Mouse (Mus musculus) kidney, adult 2 months (tissue): ENCODE measurements around the gene Alkbh5.

Experiments
- CTCF ChIP-seq: fragments of 200-500 bp; conservative IDR thresholded peaks from 2 replicates; pipeline ENCODE4 v1.5.1; 2011; ENCODE audit warnings: low read depth, mild to moderate bottlenecking, control low read depth, low read length, moderate library complexity, mixed read lengths; ENCODE audit not compliant: insufficient read depth, insufficient read length
- POLR2A ChIP-seq: fragments of 200-500 bp; IDR thresholded peaks from one replicate; pipeline ENCODE4 v1.6.1; 2011; ENCODE audit warnings: low read depth, low read length, control low read depth

GRCm38 (mm10) chr11:60535676-60536075, 505 bp upstream of the Alkbh5 start:
- TF ChIP-seq CTCF (no peak), POLR2A (no peak)
